Mouse (Mus musculus) spleen, adult 2 months (tissue): ENCODE measurements around the gene Capza3. TPM values are rescaled to one million over a fixed set of nuclear protein-coding genes. Genes with fewer than 3 reads are reported as not detected.

ENCODE experiments used
- DNase-seq, 2 experiments: peaks; one replicate each; pipeline versions ENCODE4 v3.0.0 to v3.0.0-alpha.2; 2012 to 2021; ENCODE audit warnings: low spot score in 2 of 2, low read depth in 1 of 2
- H3K27ac ChIP-seq: fragments of 200-500 bp; 2 replicates; pipeline ENCODE4 v1.5.1; 2012; ENCODE audit warnings: low read length, inconsistent platforms; ENCODE audit not compliant: insufficient read depth
- H3K27me3 ChIP-seq: fragments of 200-500 bp; 2 replicates; pipeline ENCODE4 v1.6.1; 2012; ENCODE audit warnings: mild to moderate bottlenecking, moderate library complexity, low read length, inconsistent platforms; ENCODE audit not compliant: control insufficient read depth, insufficient read depth
- H3K36me3 ChIP-seq: fragments of 200-500 bp; 2 replicates; pipeline ENCODE4 v1.6.1; 2012; ENCODE audit warnings: mild to moderate bottlenecking, low read length, inconsistent platforms; ENCODE audit not compliant: control insufficient read depth, insufficient read depth
- H3K4me1 ChIP-seq: fragments of 200-500 bp; 2 replicates; pipeline ENCODE4 v1.6.1; 2011; ENCODE audit warnings: inconsistent platforms; ENCODE audit not compliant: control insufficient read depth, insufficient read depth, insufficient read length
- H3K4me3 ChIP-seq: fragments of 200-500 bp; 2 replicates; pipeline ENCODE4 v1.5.1; 2011; ENCODE audit warnings: mild to moderate bottlenecking, inconsistent platforms; ENCODE audit not compliant: insufficient read depth, insufficient read length; ENCODE audit errors: extremely low read depth
- CTCF ChIP-seq: fragments of 200-500 bp; IDR thresholded peaks from 2 replicates; pipeline ENCODE4 v1.5.1; 2011; ENCODE audit warnings: mild to moderate bottlenecking, inconsistent platforms; ENCODE audit not compliant: insufficient read depth, insufficient read length, insufficient replicate concordance; ENCODE audit errors: extremely low read depth
- POLR2A ChIP-seq: fragments of 200-500 bp; IDR thresholded peaks from 2 replicates; pipeline ENCODE4 v1.6.1; 2011; ENCODE audit warnings: low read depth, low read length, inconsistent platforms
- WGBS: fragments of 180-500 bp; shearing (Covaris S2); methylation state at CpG from one replicate; pipeline ENCODE4 v1.1.7; 2018; 5-methylcytosine and 5-hydroxymethylcytosine counted together
- polyA plus RNA-seq: library from polyadenylated mRNA; depleted of rRNA; stranded (reverse); fragments of >200 nt; gene quantifications from 2 replicates; pipeline ENCODE4 v1.2.3, GENCODE M21; 2012; rRNA removed

Capza3 gene
- polyA plus RNA-seq: not detected in 2 replicates

DNA sequence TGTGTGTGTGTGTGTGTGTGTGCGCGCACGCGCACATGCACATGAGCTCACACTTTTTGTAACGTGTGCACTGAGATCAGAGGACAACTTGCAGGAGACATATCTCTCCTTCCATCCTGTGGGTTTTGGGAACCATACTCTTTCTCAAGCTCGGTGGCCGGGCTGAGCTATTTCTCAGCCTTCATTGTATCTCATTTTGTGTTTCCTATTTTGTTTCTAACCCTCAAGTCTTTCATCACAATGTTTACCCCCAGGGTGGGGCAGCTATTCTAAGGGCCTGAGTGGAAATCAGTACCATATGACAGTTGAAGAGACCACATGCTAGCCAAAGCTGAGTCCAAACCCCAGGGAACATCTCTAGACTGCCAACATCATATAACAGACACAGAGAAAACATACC lies at the start of gene Capza3:
Gene Capza3, plus strand, starts transcription at position 301 of the 400 bp plus-strand sequence.
- no peak within 1 kb of the TSS for H3K4me3 ChIP-seq
- H3K27ac ChIP-seq: no peak within 1 kb of the TSS
- TF ChIP-seq POLR2A: no peak
- TF ChIP-seq CTCF: no peak
- DNase-seq: no peak
- H3K36me3 ChIP-seq: no peaks in the 10 kb centered on the region
- H3K27me3 ChIP-seq: no peaks in the 10 kb centered on the region
- no peaks in the 10 kb centered on the region for H3K4me1 ChIP-seq
- WGBS: 85% methylated on average over 7 of the region's 7 CpGs

DNA sequence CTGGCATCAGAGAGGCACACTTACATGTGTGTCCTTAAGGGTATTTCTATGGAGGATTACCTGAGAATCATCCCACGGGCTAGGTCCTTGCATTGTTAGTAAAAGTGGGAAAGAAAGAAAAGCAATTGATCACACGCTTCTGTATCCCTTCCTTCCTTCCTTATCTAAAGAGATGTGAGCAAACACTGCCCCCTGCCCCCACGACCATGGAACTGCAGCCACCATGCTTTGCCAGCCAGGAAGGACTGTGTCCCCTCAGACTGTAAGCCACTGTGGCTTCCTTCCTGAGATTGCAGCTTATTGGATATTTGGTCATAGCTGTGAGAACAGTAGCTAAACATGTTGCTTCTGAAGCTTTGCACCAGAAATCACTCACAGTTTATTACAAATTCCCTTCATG lies 35.9 kb upstream of the Capza3 start:
- Histone ChIP-seq H3K4me3 (no peak overlapping the region), H3K27me3 (no peaks in the 10 kb centered on the region), H3K36me3 (no peaks in the 10 kb centered on the region), H3K27ac (no peak overlapping the region), H3K4me1 (no peaks in the 10 kb centered on the region)
- TF ChIP-seq POLR2A: no peak
- TF ChIP-seq CTCF: no peak
- DNase-seq: no peak
- WGBS: 76% methylated on average over 3 of the region's 3 CpGs

GRCm38 (mm10) chr6:140024404-140024803 lies 16.6 kb upstream of the Capza3 start:
- no peak for TF ChIP-seq CTCF
- no peak for TF ChIP-seq POLR2A
- Histone ChIP-seq H3K4me3 (no peak overlapping the region), H3K27me3 (no peaks in the 10 kb centered on the region), H3K4me1 (no peaks in the 10 kb centered on the region), H3K36me3 (no peaks in the 10 kb centered on the region), H3K27ac (no peak overlapping the region)
- WGBS: 84% methylated on average over 7 of the region's 7 CpGs
- DNase-seq: no peak

DNA sequence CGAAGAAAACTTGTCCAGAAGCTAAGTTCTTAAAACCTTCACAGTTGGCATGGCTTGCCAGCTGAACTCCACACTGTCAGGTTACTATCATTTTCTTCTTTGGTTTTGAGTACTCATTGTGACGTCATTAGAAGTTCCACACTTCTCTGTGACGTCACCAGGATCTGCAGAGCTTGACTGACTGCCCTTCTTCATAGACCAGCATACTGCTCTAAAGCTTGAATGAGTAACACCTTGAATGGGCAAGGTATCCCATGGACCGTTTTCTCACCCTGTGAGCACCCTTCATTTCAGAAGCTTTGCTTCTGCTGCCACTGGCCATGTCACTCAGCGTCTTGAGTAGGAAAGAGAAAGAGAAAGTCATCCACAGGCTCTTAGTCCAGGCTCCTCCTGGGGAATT lies 305 bp downstream of the Capza3 start, which contains the start of gene Plcz1:
Gene Plcz1, minus strand, starts transcription at position 101 of the 400 bp plus-strand sequence.
- Histone ChIP-seq H3K27ac (no peak within 1 kb of the TSS), H3K36me3 (no peaks in the 10 kb centered on the region), H3K4me1 (no peaks in the 10 kb centered on the region), H3K27me3 (no peaks in the 10 kb centered on the region), H3K4me3 (no peak within 1 kb of the TSS)
- TF ChIP-seq CTCF (no peak), POLR2A (no peak)
- DNase-seq: no peak
- 86% methylated on average over 5 of the region's 5 CpGs for WGBS

- Histone ChIP-seq H3K27me3 (no peaks in the 10 kb centered on the region), H3K36me3 (no peaks in the 10 kb centered on the region), H3K4me1 (no peaks in the 10 kb centered on the region), H3K27ac (no peak overlapping the region), H3K4me3 (no peak overlapping the region)
- WGBS: 87% methylated on average over 5 of the region's 5 CpGs
- TF ChIP-seq CTCF (no peak), POLR2A (no peak)
- DNase-seq: no peak
Observed at GRCm38 (mm10) chr6:140051476-140051875, 10.4 kb downstream of the Capza3 start.

GRCm38 (mm10) chr6:140054271-140054928 lies 13.3 kb downstream of the Capza3 start:
- no peak overlapping the region for H3K4me3 ChIP-seq
- 86% methylated on average over 5 of the region's 5 CpGs for WGBS
- no peaks in the 10 kb centered on the region for H3K36me3 ChIP-seq
- no peak overlapping the region for H3K27ac ChIP-seq
- no peaks in the 10 kb centered on the region for H3K4me1 ChIP-seq
- no peak for DNase-seq
- no peaks in the 10 kb centered on the region for H3K27me3 ChIP-seq
- TF ChIP-seq POLR2A: no peak
- no peak for TF ChIP-seq CTCF

DNA sequence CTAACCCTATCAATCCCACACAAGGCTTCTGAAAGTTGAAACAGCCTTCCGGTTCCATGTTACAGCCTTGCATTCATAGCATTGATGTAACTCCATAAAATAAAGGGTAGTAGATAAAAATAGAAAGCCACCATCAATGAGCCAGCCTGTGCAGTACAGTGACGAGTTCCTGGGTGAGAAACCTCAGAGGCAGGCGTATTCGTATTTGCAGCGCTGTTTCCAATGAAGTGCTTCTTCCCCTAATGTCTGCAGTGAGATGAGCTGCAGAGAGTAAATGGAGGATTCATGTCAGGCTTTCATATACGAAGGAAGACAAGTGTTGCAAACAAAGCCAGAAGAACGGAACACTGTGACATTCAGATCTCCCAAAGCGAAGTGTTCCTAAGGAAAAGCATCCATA lies 28.1 kb downstream of the Capza3 start:
- no peak overlapping the region for H3K27ac ChIP-seq
- TF ChIP-seq POLR2A (no peak), CTCF (no peak)
- 87% methylated on average over 8 of the region's 8 CpGs for WGBS

More for the DNA sequence above, 28.1 kb downstream of the Capza3 start:
- no peak for DNase-seq
- Histone ChIP-seq H3K4me1 (no peaks in the 10 kb centered on the region), H3K4me3 (no peak overlapping the region), H3K36me3 (no peaks in the 10 kb centered on the region), H3K27me3 (no peaks in the 10 kb centered on the region)
